Mouse (Mus musculus) MEL-GATA-1-ER (cell line): ENCODE measurements around the gene C77080.
"Not testable (repeated sequence)": the region's sequence is repeated elsewhere in the genome, so short reads cannot be mapped to it uniquely, and the experiment has no call there.

ENCODE experiments used
- DNase-seq: peaks from one replicate; pipeline ENCODE4 v3.0.0-alpha.2; 2012; ENCODE audit warnings: low read depth; ENCODE audit errors: extremely low read depth

C77080 gene

GRCm38 (mm10) chr4:129219198-129219597, 42.0 kb downstream of the C77080 start:
- DNase-seq = no peak

DNA sequence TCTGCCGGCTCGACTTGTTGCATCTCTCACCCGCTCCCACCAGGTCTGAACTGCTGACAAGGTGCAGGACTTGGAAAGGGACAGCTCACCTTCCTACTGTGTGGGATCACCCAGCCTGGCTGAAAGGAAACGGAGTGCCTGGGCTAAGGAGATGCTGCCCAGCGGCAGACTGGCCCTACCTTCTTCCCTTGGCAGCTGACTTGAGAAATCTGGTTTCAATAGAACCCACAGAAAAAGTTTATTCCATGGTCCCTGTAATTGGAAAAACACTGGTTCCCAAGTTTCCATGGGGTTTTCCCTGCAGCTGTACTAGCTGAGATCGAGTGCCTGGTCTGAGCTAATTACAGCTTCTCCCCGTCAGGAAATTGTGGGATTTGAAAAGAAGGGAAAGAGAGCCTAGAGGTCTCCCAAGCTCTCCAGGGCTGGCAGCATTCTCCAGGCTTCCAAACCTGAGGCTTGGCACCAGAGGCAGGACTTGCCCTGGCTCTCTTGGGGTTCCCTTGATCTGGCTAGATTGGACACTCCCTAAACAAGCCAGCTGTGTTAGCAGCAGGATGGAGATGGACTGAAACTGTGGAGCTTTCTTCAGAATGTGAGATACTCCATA, 42.5 kb downstream of the C77080 start:
- DNase-seq = no peak

- not testable (repeated sequence) for DNase-seq
Measured at GRCm38 (mm10) chr4:129212486-129212885, 48.7 kb downstream of the C77080 start.

DNA sequence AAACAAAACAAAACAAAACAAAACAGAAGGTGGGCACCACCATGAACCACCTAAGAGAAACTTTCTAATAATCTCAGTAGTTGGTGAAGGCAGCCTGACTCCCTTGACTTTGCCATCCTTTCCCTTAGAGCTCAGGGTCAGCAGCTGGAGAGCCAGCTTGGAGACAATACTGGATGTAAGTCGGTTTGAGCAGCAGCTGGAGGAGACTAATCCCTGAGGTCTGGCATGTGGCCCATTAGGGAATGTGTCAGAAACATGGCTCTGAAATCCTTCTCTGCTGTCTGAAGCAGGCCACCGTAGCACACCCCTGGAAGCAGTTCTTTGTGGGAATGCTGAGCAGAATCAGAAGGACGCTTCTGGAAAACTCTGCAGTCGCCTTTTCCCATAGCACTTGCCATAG, 49.7 kb downstream of the C77080 start:
- DNase-seq = no peak

GRCm38 (mm10) chr4:129209504-129209903, 51.7 kb downstream of the C77080 start:
- peak; percentile 18 for DNase-seq

DNA sequence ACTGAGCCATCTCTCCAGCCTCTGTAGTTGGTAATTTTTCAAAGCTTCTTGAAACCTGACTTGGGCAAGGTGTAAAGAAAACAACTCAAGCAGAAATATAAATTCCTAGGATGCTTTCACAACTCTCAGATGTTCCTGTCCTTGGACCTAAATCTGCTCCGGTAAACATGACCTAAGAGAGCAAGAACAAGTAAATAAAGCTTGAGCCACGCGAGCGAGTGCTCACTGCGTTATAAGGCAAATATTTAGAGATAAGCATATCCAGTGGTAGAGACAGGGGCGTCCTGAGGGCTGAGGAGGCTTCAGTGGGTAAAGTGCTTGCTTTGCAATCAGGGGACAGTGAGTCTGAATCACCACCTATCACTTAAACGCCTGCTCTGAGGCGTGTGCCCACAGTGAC, 54.4 kb downstream of the C77080 start:
- no peak for DNase-seq

GRCm38 (mm10) chr4:129204655-129205054, 56.5 kb downstream of the C77080 start:
- DNase-seq = no peak

DNA sequence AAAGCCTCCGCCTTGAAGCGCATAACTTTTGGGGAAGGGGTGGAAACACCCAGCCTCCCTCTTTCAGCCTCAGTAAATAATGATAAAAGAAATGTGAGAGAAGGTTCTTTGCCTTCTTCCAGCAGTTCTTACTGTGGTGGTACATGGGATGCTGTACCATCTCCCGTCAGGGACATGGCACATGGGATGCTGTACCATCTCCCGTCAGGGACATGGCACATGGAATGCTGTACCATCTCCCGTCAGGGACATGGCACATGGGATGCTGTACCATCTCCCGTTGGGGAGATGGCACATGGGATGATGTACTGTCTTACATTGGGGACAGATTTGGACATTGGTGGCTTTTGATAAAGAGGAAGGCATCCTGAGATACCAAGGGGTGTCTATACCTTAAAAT, 63.7 kb downstream of the C77080 start:
- DNase-seq = no peak

- no peak for DNase-seq
Measured at GRCm38 (mm10) chr4:129194280-129194679, 66.9 kb downstream of the C77080 start.

GRCm38 (mm10) chr4:129191691-129192090, 69.5 kb downstream of the C77080 start:
- DNase-seq = no peak

DNA sequence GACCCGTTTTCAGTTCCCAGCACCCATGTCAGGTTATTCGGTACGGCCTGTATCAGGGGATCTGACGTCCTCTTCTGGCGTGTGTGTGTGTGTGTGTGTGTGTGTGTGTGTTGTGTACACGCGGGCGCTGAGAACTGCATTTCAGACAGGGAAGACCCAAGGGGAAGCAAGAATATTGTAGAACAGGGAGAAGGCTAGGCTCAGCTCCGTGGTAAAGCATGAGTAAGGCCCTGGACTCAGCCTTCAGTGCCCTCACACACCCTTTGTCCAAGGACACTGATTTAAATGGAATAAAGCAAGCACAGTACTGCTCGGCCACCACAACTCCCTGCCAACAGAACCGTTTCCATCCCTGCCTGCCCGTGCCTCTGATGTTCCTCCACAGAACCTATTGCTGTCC, 70.7 kb downstream of the C77080 start:
- DNase-seq = peak; percentile 21

- DNase-seq = peak; percentile 97
Measured at GRCm38 (mm10) chr4:129189542-129190519, 71.4 kb downstream of the C77080 start, which contains the start of the genes S100pbp and Yars. Gene S100pbp (minus strand): TSS chr4:129189727. Gene Yars (plus strand): TSS chr4:129189760.

GRCm38 (mm10) chr4:129188803-129189541, 72.2 kb downstream of the C77080 start:
- no peak for DNase-seq

GRCm38 (mm10) chr4:129188041-129188659, 73.1 kb downstream of the C77080 start:
- DNase-seq = no peak

DNA sequence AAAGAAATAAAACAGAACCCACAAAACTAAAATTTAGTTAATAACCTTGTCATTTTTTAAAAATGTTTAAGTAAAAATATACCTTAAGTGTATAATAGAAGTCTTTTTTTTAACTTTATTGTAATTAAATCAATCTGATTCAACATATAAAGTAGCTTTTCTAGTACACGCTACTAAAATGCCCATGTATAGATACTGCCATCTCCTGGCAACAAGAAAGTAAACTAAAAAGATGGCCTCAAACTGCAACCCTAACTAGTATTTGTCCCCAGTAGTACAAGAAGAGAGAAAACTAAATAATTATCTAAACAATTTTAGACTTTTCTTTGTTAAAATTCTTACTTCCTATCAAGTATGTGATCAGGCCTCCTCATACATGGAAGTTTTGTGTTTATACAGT, 81.6 kb downstream of the C77080 start:
- no peak for DNase-seq

- no peak for DNase-seq
Measured at GRCm38 (mm10) chr4:129172529-129172928, 88.7 kb downstream of the C77080 start.
